Mouse (Mus musculus) natural killer cell, adult 2 months (primary cell): Measurements from ENCODE around the gene Tmem230.

Source experiments
- DNase-seq, 2 experiments: peaks; one replicate each; pipeline ENCODE4 v3.0.0; 2022; ENCODE audit warnings: low spot score in 2 of 2

The Tmem230 gene

GRCm38 (mm10) chr2:132233985-132234765, 13.4 kb downstream of the Tmem230 start:
- DNase-seq: no peak

DNA sequence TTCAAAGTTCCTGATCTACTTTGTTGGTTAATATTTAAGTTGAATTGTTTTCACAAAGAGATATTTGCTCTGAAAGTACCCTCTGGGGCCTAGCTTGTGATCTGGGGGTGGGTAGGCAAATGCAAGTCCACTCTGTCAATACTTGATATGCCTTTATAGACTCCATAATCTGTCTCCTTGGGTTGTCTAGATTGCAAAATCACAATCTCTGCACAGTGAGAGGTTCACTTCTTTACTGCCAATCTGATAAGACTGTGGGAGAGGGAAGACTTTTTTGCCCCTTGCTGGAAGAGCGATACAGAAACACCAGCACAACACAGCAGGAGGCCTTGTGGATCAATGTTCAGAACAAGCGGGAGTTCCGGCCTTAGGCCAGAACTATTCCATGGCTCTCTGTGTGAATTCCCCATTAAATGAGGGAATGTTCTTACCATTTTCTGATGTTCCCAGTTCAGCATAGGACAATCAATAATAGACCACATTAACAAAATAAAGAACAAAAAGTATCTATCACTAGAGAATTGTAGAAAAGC, 15.1 kb downstream of the Tmem230 start:
- DNase-seq: no peak

- DNase-seq: no peak
Measured at GRCm38 (mm10) chr2:132224359-132224758, 23.2 kb downstream of the Tmem230 start.

DNA sequence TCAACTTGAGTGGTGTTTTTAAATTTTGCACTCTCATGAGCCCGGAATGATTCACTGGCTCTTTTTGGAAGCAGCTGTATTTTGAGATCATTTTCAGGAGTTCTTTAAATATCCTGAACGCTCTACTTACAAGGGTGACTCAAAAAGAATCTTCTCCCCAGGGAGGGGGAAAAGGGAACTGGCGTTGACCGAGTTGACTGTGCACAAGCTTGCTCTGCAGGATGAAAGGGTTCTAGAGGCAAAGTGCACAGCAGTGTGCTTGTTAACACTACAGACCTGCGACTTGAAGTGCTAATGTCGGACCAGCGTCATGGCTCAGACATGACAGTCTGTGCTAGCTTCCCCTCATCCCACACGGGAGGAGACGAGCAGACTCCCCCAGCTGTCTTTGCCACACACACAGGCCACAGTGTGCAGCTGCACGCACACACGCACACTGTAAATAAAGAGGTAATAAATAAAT, 26.0 kb downstream of the Tmem230 start:
- no peak for DNase-seq

DNA sequence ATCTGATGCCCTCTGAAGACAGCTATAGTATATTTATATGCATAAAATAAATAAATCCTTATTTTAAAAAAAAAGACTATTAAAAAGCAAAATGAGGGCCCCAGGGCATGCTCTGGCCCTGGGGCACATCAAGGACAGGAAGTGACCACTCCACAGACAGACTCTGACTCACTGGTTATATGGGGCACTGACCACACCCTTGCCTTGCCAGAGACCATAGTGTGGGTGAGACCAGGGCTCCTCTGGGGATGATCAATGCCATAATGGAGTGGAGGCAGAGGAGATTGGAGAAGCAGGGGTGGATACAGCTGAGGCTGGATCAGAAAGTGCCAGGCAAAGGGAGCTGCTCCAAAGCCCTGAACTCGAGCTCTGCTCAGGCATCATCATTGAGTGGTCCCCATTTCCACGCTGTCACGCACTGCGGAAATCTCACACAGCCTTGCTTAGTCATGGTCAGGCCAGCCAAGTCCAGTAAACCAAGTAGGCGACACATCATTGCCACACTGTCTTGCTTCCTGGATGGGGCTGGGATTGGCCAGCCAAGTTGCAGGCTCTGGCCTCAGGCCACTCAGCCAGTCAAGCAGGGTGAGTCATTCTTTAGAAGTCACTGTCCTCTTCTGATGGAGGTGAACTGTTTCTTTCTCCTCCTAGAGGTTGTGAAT, 35.5 kb downstream of the Tmem230 start:
- no peak for DNase-seq

DNA sequence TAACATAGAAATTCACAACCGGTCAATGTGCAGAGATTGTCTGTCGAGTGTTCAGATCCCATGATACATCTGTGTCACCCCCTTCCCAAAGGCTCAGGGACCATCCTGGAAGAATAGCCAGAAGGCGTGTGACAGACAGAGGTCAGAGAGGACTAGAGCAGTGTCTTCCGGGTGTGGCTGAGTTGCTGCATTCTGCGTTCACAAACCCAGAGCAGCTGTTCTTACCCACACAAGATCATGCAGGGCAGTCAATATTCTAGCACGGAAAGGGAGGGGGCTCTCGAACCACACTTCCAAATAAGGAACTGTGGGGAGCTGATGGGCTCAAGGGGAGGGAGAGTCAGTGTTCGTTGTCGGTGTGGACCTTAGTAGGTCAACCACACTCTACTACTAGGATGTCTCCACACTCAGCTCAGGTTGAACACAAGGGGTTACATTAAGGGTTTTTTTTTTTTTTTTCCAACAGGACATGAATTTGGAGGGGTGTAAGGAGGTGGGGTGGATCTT, 36.7 kb downstream of the Tmem230 start:
- DNase-seq: no peak

DNA sequence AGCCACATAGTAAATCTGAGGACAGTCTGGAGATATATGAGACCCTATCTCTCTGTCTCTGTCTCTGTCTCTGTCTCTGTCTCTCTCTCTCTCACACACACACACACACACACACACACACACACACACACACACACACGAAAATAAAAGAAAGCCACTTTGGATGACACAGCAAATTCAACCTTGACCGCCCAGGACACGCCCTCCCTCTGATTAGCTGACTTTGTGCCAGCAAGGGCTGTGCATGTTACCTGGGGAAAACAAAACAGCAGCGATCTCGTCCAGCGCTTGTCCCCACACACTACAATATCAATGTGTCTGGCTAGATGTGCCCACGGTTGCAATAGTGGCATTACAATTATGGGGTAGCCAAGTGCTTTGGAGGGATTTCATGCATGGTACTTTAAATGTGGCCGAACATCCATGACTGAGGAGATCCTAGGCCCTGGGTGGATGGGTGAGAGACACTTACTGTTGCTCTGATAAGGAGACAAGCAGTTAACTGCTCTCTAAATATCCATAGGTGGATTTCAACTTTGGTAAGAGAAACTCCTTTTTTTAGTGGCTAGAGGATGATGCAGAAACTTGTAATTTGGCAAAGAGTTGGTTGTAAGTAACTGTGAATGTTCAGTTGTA, 39.2 kb downstream of the Tmem230 start:
- DNase-seq: no peak

- no peak for DNase-seq
Measured at GRCm38 (mm10) chr2:132206316-132206881, 41.2 kb downstream of the Tmem230 start.

GRCm38 (mm10) chr2:132205549-132205948, 42.1 kb downstream of the Tmem230 start:
- no peak for DNase-seq

GRCm38 (mm10) chr2:132203773-132204172, 43.8 kb downstream of the Tmem230 start:
- DNase-seq: peak; percentile 18 to 30

- no peak for DNase-seq
Measured at GRCm38 (mm10) chr2:132203186-132203585, 44.4 kb downstream of the Tmem230 start.

DNA sequence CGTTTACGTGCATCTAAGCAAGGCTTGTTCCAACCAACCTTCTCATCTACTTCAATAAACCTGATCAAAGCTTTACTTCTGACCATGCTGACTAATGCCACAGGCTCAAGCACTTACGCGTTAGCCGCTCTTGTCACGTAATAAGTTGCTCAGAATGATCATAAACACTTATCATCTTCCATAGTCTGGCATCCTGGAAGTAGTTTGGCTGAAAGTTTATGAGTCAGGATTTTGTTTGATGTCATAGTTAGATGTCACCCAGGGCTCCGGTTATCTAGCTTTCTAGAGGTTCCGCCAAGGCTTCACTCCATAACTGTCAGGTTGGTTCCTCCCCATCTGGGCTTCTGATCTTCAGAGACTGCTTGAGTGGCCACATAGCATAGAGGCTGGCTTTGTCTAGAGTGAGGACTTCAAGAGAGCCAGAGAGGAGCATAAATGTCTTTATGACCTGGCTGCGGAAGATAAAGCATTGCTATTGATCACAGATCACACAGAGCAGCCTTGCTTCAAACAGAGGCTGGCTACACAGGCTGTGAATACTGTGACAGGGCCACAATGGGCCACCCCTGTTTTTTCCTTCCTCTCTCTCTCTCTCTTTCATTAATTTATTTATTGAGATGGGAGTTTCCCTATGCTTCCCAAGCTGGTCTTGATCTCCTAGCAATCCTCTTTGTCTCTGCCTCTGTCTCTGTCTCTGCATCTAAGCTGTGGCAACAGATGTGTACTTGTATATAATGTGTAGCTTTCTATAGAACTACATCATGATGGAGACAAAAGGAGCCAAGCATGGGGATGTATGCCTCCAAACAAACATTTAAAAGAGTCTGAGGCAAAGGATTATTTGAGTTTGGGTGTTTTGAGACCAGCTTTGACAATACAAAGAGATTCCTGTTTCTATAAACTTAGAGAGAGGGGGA, 49.3 kb downstream of the Tmem230 start:
- DNase-seq: no peak

- no peak for DNase-seq
Measured at GRCm38 (mm10) chr2:132195602-132196001, 52.0 kb downstream of the Tmem230 start.

- no peak for DNase-seq
Measured at GRCm38 (mm10) chr2:132190602-132191161, 56.9 kb downstream of the Tmem230 start.
